Mouse (Mus musculus) embryonic fibroblast, embryonic 13.5 days (primary cell): ENCODE measurements at regions not wholly inside any gene's neighbourhood (a gene's known extent, or its start where the extent isn't known, plus 50 kb on each side); places are given as distances from the start of the nearest gene placed in this dataset.

Experiments
- H3K27ac ChIP-seq: 2 replicates; pipeline ENCODE4 v1.5.1; 2012; ENCODE audit warnings: low read length, control low read depth, inconsistent platforms; ENCODE audit not compliant: insufficient read depth
- H3K4me1 ChIP-seq: 2 replicates; pipeline ENCODE4 v1.6.1; 2011; ENCODE audit warnings: low read length; ENCODE audit not compliant: control insufficient read depth, insufficient read depth
- H3K4me3 ChIP-seq: 2 replicates; pipeline ENCODE4 v1.5.1; 2011; ENCODE audit warnings: mild to moderate bottlenecking, control low read depth, low read length; ENCODE audit not compliant: insufficient read depth
- CTCF ChIP-seq: IDR thresholded peaks from 2 replicates; pipeline ENCODE4 v1.5.1; 2011; ENCODE audit warnings: mild to moderate bottlenecking, control low read depth, low read length, moderate library complexity, borderline replicate concordance; ENCODE audit not compliant: insufficient read depth
- POLR2A ChIP-seq: IDR thresholded peaks from 2 replicates; pipeline ENCODE4 v1.6.1; 2011; ENCODE audit warnings: low read depth, mild to moderate bottlenecking, control low read depth, low read length, moderate library complexity

DNA sequence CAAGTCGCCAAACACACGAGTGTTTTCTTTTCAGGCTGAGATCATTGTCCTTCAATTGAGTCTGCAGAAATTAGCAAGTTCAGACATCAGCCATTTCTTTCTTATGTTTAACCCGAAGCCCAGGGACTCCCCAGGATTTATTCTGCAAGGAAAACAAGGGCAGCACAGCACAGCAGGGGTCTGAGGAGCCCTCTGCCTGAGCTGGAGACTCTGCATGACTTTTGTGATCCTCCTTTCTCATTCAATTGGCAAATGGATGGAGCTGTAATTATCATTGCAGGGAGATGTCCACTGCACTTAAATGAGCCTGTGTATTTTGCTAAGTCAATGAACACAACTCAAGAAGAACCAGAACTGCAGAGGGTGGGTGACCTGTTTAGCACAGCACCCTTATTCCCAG, 417.6 kb upstream of the Etaa1 start:
- no peak overlapping the region for H3K4me3 ChIP-seq
- TF ChIP-seq CTCF, result no peak
- no peak for TF ChIP-seq POLR2A
- H3K4me1 ChIP-seq, result no peaks in the 10 kb centered on the region
- no peak overlapping the region for H3K27ac ChIP-seq

DNA sequence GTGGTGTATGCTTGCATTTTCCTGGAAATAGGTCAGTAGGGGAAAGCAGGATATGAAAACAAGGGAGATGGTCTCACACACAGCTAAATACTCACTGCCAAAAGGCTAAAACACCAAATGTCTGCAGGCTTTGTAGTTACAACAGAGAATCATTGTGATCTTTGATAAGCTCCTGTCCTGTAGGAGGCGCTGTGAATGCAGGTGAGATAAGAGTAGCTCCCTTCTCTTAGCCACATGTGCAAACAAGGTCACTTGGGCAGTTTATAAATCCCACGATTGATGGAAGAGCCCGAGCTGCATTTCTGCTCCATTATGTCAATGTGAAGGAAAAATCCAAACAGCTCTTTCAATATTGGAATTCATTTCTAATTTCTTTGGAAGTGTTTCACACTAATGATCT, 417.2 kb upstream of the Etaa1 start:
- Histone ChIP-seq H3K4me1 (no peaks in the 10 kb centered on the region), H3K27ac (no peak overlapping the region), H3K4me3 (no peak overlapping the region)
- TF ChIP-seq POLR2A, result no peak
- TF ChIP-seq CTCF, result no peak

DNA sequence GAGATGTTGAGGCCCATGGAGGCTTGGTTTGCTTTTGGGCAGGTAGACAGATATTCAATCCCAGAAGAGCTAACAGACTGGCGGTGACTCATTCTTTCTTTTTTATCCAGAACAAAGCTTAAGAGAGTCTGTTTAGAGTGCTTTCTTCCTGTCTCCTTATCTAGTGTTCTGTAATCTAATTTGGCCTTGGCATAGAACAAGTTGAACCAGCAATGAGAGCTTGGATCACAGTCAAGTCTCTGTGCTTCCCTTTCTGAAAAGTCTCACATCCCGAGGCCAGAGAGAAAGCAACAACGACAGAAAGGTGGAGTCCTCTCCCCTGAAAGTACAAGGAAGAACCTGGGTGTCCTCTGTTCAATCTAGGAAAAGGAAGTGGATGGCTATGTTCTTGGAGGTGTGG, 401.2 kb upstream of the Etaa1 start:
- Histone ChIP-seq H3K4me1 (no peaks in the 10 kb centered on the region), H3K27ac (no peak overlapping the region), H3K4me3 (no peak overlapping the region)
- TF ChIP-seq POLR2A, result no peak
- no peak for TF ChIP-seq CTCF

DNA sequence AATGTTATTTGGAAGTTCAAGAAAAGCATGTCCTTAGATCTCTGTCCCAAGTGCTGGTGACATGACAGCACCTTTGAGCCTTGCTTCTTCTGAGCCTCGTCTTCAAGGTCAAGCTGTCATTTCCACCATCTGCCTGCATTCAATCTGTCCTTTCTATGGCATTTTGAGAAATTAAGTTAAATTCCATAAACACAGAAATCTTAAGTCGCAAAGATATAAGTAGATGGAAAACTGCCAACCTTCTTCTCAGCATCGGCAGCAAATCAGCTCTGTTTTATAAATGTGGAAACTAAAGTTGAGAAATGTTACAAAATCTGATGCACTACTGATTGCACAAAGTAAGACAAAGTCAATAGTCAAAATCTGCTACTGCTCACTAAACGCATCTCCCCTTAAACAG, 400.5 kb upstream of the Etaa1 start:
- no peak overlapping the region for H3K27ac ChIP-seq
- H3K4me1 ChIP-seq, result no peaks in the 10 kb centered on the region
- TF ChIP-seq POLR2A, result no peak
- no peak for TF ChIP-seq CTCF
- H3K4me3 ChIP-seq, result no peak overlapping the region

DNA sequence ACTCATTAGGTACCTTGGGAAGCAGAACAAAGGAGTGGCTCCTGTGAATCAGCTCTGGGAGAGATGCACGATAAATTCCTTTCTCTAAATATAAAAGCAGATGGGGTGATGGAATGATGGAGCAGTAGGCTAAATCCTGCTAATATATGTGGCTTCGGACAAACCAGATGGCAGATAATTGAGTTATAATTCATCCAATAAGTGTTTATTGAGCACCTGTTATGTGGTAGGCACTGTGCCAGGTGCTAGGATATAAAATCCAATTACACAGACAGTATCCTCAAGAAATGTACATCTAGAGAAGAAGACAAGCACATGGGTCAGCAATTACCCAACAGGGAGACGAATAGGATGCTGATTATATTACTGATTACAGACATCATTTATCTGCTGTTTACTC, 394.2 kb upstream of the Etaa1 start:
- no peak for TF ChIP-seq POLR2A
- Histone ChIP-seq H3K4me3 (no peak overlapping the region), H3K27ac (no peak overlapping the region), H3K4me1 (no peaks in the 10 kb centered on the region)

DNA sequence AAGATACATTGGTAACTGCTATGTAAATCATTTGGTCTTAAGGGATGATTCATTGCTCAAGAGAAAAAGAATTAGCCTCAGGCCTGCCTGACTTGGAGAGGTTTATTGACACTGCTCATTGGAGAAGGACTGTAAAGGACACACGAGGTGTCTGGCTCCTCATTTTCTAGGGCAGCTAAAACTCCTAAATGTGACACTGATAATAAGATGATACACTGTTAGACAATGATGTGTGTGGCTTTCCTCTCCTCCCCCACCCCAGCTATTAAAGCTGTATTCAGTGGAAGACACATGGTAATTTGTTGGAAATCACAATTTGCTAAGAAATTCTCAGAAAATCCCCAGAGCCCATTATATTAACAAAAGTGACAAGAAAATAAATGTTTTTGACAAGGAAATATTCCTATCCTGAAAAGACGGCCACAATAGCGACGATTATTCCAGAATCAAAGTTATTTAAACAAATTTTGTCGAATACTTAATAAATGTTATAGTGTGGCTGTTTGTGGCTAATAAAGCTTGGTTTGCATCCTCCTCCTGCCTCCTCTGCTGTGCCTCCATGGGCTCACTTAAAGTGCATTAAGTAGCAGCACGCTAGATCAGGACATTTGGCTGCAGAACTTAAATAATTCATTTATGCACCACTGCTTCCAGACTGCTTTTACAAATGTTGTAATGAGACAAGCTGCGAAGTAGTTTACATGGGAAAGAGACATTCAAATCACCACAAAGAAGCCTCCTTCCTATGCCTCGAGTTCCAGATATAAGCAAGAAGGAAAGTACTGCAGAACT, 360.0 kb upstream of the Etaa1 start:
- Histone ChIP-seq H3K4me1 (no peaks in the 10 kb centered on the region), H3K4me3 (no peak overlapping the region), H3K27ac (no peak overlapping the region)
- TF ChIP-seq CTCF, result no peak

DNA sequence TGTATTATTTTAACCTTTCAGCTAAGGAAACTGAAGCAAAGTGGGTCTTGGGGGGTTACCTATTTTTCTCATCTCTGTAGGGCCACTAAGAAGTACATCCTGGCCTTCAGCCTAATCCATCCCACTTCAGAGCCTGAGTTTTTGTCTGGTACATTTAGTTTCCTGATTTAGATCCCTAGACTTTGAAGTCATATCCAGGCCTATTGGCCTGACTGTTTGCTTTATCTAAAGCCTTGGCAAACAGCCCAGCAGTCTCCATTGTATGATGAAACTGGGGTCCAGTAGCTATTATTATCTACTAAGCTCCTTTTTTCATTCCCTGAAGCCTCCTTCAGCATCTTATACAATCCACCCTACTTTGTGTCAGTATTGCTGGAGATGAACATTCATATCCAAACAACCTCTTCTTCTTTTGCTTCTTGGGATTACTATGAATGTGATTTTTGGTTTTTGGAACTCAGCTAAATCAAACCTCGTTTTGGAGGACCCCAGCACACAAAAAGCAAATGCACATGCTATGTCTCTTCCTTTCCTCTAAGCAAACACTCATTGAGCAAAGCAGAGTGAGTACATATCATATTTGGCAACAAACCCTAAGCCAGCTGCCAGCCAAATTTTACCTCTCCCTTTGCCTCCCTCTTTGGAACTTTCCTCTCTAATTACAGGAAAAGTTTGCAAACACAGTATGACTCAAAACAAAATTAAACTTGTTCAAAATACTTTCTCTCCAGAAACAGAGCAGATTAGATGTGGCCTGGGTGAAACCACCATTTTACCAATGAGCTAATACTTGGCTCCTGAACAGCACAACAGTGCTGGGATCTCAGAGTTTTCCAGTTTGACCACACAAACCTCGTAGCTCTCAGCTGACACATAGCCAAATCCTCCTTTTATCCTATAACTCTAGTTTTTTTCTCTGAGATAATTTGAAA, 342.8 kb upstream of the Etaa1 start:
- TF ChIP-seq POLR2A (no peak), CTCF (no peak)
- H3K4me3 ChIP-seq, result no peak overlapping the region
- no peaks in the 10 kb centered on the region for H3K4me1 ChIP-seq
- H3K27ac ChIP-seq, result no peak overlapping the region

DNA sequence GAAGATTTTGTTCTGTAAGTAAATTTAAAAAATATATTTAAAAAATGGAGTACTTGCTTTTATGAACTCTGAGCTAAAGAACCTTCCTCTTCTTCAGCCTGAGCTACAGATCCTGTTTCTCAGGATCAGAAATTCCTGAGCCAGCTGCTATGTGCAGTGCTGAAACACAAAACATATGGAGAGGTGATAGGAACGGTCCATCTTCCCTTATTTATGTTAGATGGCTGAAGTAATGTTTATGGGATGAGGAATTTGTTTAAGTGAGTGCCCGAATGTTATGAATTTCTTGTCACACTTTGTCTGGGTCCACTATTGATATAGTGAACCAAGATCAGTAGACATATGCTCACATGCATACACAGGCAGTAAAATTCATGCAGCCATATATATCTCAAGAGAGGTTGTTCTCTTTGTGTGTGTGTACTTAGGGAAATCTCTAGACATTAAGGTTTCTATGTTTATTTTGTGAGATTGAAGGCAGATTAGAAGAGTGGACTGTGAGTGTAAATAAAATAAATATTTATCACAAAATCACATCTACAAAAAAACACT, 325.0 kb upstream of the Etaa1 start:
- H3K4me1 ChIP-seq, result no peaks in the 10 kb centered on the region
- no peak overlapping the region for H3K4me3 ChIP-seq
- TF ChIP-seq CTCF (no peak), POLR2A (no peak)
- H3K27ac ChIP-seq, result no peak overlapping the region

DNA sequence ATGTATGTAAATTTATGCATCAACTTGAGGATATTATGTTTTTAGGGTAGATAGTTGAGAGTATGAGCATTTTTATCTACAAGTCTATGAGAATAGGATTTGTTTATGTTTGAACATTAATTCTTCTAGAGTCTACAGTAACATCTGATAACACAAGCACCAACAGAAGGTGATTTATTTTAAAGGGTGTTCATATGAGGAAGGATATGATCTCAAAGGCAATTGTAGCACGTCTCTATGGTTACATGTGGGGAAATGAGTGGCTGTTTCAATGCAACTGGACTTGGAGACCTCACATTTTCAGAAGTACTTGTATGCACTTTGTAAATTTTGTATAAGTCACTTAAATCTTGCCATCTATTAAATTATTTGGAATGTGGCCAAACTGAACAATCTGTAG, 318.7 kb upstream of the Etaa1 start:
- H3K27ac ChIP-seq, result no peak overlapping the region
- H3K4me3 ChIP-seq, result no peak overlapping the region
- TF ChIP-seq POLR2A, result no peak
- TF ChIP-seq CTCF, result no peak
- no peaks in the 10 kb centered on the region for H3K4me1 ChIP-seq

DNA sequence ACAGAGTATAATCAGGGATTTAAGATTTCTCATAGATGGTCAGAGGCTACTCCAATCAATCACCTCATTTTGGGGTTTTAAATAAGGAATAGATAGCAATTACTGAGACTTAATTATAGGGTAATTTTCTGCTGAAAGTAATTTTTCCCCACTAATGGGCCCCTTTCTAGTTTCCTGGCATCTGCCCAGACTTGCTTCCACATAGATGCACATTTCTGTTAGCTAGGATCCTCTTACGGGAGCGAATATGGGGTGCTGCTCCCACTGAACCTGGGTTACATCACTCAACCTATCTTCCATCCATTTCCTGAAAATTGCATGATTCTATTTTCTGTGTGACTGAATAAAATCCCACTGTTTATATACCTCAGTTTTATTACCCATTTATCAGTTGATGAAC, 312.5 kb upstream of the Etaa1 start:
- no peak overlapping the region for H3K27ac ChIP-seq
- no peak overlapping the region for H3K4me3 ChIP-seq
- no peaks in the 10 kb centered on the region for H3K4me1 ChIP-seq
- no peak for TF ChIP-seq POLR2A
- TF ChIP-seq CTCF, result no peak
